Mouse (Mus musculus) left cerebral cortex, postnatal 10 days (tissue): ENCODE results near the gene Gm20696. TPM values are rescaled to one million over a fixed set of nuclear protein-coding genes. Genes with fewer than 3 reads are reported as not detected.

ENCODE experiments used
- DNase-seq, 2 experiments: peaks; one replicate each; pipeline ENCODE4 v3.0.0; 2021 to 2022; ENCODE audit warnings: low spot score in 2 of 2, mixed read lengths in 1 of 2; ENCODE audit errors: extremely low spot score in 1 of 2
- intact Hi-C: fragments of 180-260 bp; cut with DNase I; formaldehyde crosslinking; loops from one replicate; pipeline ENCODE4 v1.15.1; 2025
- total RNA-seq, 2 experiments: library from RNA; stranded (reverse); gene quantifications; 2 replicates each; pipeline ENCODE4 v1.2.3; 2021

Gene Gm20696
- total RNA-seq, 2 experiments from 2014 or later, result 7.0 to 7.9 TPM

- intact Hi-C loops, result loop anchor here (5.0 to 10.0 kb wide), 2 partner anchors 247 to 349 kb away; partner anchors contain the start of gene Foxp1
- no peak for DNase-seq
Observed at GRCm38 (mm10) chr6:99275381-99276296, 391.0 kb downstream of the Gm20696 start.

- DNase-seq, result no peak
- intact Hi-C loops, result loop anchor here (5.0 to 10.0 kb wide), 2 partner anchors 248 to 350 kb away; partner anchors contain the start of gene Foxp1
Observed at GRCm38 (mm10) chr6:99274667-99275066, 391.9 kb downstream of the Gm20696 start.

DNA sequence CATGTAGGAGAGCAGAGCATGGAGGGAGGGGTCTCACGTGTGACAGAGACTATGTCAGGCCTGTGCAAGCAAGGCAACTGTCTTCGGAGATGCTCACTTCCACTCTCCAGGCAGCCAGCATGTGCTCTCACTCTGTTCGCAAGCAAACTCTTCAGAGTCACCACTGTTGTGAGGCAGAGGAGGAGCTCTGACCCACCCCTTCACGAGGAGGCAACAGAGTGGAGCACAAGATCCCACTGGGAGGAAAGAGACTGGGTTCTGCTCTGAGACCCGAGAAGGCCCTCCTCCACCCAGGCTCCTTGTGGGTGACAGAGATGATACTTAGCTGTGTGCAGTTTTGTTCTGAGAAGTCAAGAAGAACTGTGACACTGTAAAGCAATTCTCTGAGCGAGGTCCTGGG, 392.4 kb downstream of the Gm20696 start:
- intact Hi-C loops, result loop anchor here (10.0 kb wide), 1 partner anchor 351 kb away; no protein-coding TSS in a partner anchor
- DNase-seq, result no peak

GRCm38 (mm10) chr6:99273177-99273576, 393.4 kb downstream of the Gm20696 start:
- intact Hi-C loops, result loop anchor here (10.0 kb wide), 1 partner anchor 352 kb away; no protein-coding TSS in a partner anchor
- no peak for DNase-seq

- intact Hi-C loops, result loop anchor here (10.0 kb wide), 1 partner anchor 353 kb away; no protein-coding TSS in a partner anchor
- DNase-seq, result no peak
Observed at GRCm38 (mm10) chr6:99272174-99272573, 394.4 kb downstream of the Gm20696 start.

DNA sequence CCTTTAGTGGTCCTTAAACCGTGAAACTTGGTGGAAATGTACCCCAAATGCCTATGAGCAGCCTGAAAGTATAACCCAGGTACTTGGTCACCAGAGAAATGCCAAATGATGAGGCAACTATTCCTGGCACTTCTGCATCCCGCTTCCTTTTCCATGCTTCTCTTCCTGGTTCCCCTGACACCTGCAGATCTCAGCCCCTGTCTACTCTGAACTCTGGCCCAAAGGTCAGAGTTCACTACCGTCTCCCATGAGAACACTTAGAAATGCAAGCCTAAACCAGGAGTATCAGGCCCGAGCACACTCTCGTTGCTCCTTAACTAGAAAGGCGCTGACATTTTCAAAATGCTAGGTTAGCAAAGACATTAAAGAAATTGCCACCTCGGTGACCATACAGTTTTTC, 394.9 kb downstream of the Gm20696 start:
- DNase-seq, result no peak
- intact Hi-C loops, result loop anchor here (10.0 kb wide), 1 partner anchor 353 kb away; no protein-coding TSS in a partner anchor

DNA sequence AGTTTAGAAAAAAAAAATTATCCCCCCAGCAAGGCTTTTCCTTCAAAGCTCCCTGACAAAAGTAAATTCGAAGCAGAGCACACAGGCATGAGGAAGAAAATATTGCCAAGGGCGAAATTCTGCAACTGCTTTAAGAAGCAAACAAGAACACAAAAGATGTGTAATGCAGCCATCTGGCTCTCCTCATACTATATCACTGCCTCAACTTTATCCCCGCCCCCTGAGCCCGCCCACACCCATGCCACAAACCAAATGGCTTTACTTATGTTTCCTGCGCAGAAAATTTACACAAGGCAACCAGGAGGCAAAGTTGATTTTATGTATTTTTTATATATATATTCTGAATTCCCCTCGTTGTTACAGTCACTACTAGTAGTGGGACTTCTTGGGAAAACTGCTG, 396.7 kb downstream of the Gm20696 start:
- intact Hi-C loops, result loop anchor here (10.0 kb wide), 4 partner anchors 245 to 1155 kb away; no protein-coding TSS in a partner anchor
- DNase-seq, result no peak

DNA sequence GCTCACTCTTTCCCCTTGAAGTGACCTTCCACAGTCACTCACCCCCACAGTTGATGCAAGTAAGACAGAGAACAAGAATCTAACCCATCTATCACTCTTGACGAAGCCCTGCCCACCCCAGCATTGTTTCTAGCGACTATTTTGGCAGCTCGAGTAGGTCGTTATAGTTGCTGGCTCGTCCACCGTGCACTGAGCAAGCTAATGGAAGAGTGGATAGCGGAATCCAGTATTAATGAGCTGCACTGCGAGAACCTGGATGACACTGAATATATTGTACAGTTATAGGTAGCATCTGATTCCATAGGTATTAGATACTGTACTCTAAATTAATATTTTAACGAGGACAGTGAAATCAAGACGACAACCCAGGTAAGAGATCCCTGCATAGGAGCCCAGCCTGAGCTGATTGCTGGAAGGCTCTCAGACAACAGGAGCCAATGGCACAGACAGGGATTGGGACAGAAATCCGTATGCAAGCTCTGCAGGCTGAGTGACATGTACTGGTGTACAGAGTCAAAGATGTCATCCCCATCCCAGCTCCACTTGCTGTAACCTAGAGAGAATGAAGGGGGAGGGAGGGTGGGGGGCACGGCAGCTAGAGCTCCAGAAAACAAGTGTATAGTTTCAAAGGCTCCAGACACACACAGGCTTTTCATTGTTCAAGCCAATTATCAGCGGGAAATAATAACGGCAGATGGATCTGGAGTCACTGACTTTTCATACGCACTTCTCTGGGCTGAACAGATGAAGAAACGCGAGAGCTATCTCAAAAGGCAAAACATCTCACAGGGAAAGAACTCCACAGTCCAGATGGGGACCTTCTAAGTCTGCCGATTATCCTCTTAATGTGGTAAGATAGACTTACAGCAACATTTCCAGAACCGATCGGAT, 398.2 kb downstream of the Gm20696 start:
- intact Hi-C loops, result loop anchor here (10.0 kb wide), 3 partner anchors 244 to 1154 kb away; no protein-coding TSS in a partner anchor
- no peak for DNase-seq

GRCm38 (mm10) chr6:99265945-99266656, 400.5 kb downstream of the Gm20696 start:
- intact Hi-C loops, result loop anchor here (10.0 kb wide), 3 partner anchors 241 to 1151 kb away; no protein-coding TSS in a partner anchor
- DNase-seq, result peak in 1 of 2 experiments; percentile 28

- no peak for DNase-seq
- intact Hi-C loops, result loop anchor here (10.0 kb wide), 3 partner anchors 240 to 1150 kb away; no protein-coding TSS in a partner anchor
Observed at GRCm38 (mm10) chr6:99265173-99265572, 401.4 kb downstream of the Gm20696 start.

- DNase-seq, result no peak
- intact Hi-C loops, result loop anchor here (10.0 kb wide), 3 partner anchors 240 to 1150 kb away; no protein-coding TSS in a partner anchor
Observed at GRCm38 (mm10) chr6:99264192-99265093, 402.2 kb downstream of the Gm20696 start.

- intact Hi-C loops, result loop anchor here (10.0 kb wide), 3 partner anchors 239 to 1149 kb away; no protein-coding TSS in a partner anchor
- DNase-seq, result no peak
Observed at GRCm38 (mm10) chr6:99263886-99264185, 402.8 kb downstream of the Gm20696 start.

DNA sequence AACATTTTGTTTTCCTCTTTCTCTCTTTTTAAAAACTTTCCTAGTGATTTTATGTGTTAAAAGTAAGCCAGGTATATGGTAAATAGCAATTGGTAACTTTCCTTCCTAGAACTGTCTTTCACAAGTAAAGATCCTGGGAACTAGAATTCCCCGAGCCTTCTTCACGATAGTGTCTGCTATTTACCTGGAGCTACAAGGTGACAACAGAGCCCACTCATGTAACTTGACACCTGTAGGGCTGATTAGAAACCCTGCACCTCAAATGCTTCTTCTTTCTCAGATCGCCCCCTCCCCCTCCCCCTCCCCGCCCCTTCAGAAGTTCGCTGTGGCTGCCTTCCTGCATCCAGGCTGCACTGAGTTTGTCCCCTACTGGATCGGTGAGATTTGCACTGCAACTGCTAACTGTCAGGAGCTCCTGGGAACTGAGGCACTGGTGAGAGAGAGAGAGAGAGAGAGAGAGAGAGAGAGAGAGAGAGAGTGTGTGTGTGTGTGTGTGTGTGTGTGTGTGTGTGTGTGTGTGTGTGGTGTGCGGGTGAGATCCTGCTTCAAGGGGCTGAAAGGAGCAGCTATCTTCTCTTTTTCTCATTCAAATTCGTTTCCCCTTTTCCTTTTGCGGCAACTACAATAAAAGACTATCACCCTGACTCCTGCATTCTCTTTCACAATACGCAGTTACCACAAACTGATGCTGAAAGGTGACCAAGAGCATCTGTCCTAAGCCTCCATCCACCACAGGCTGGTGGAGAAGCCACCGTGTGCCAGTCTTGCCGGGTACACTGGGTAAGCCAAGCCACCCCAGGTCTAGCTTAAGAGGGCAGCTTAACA, 403.3 kb downstream of the Gm20696 start:
- intact Hi-C loops, result loop anchor here (10.0 kb wide), 3 partner anchors 238 to 1148 kb away; no protein-coding TSS in a partner anchor
- no peak for DNase-seq

- no peak for DNase-seq
- intact Hi-C loops, result loop anchor here (10.0 kb wide), 3 partner anchors 237 to 1147 kb away; no protein-coding TSS in a partner anchor
Observed at GRCm38 (mm10) chr6:99261737-99262130, 404.9 kb downstream of the Gm20696 start.

- intact Hi-C loops, result loop anchor here (10.0 kb wide), 3 partner anchors 236 to 1146 kb away; no protein-coding TSS in a partner anchor
- no peak for DNase-seq
Observed at GRCm38 (mm10) chr6:99260941-99261736, 405.5 kb downstream of the Gm20696 start.
